Mouse (Mus musculus) heart, embryonic 15.5 days (tissue): ENCODE data around the gene Snap47. TPM values are rescaled to one million over a fixed set of nuclear protein-coding genes. Genes with fewer than 3 reads are reported as not detected.
"Not testable (repeated sequence)": the region's sequence is repeated elsewhere in the genome, so short reads cannot be mapped to it uniquely, and the experiment has no call there.

Experiments
- ATAC-seq: fragments of 200-750 bp; cut with Nextera tagmentation; replicated peaks from 2 replicates; pipeline ENCODE4 v1.8.0; 2017; ENCODE audit warnings: low read depth, moderate TSS enrichment; ENCODE audit not compliant: insufficient number of reproducible peaks, insufficient read depth, low FRiP score
- H3K27ac ChIP-seq: fragments of 300-500 bp; sonication (generic); 2 replicates; pipeline ENCODE4 v1.5.1; 2015; ENCODE audit warnings: mild to moderate bottlenecking, inconsistent platforms
- H3K27me3 ChIP-seq: fragments of 300-500 bp; sonication (generic); 2 replicates; pipeline ENCODE4 v1.6.1; 2015; ENCODE audit warnings: inconsistent platforms
- H3K36me3 ChIP-seq: fragments of 300-500 bp; sonication (generic); 2 replicates; pipeline ENCODE4 v1.6.1; 2015; ENCODE audit warnings: mild to moderate bottlenecking, inconsistent platforms
- H3K4me1 ChIP-seq: fragments of 300-500 bp; sonication (generic); replicated peaks from 2 replicates; pipeline ENCODE4 v1.6.1; 2015; ENCODE audit warnings: inconsistent platforms
- H3K4me2 ChIP-seq: fragments of 300-500 bp; sonication (generic); 2 replicates; pipeline ENCODE4 v1.6.1; 2015; ENCODE audit warnings: inconsistent platforms, mild to moderate bottlenecking, moderate library complexity
- H3K4me3 ChIP-seq: fragments of 300-500 bp; sonication (generic); 2 replicates; pipeline ENCODE4 v1.5.1; 2015; ENCODE audit warnings: mild to moderate bottlenecking, inconsistent platforms
- H3K9ac ChIP-seq: fragments of 300-500 bp; sonication (generic); 2 replicates; pipeline ENCODE4 v1.6.1; 2015; ENCODE audit warnings: mild to moderate bottlenecking, inconsistent platforms
- H3K9me3 ChIP-seq: fragments of 300-500 bp; sonication (generic); replicated peaks from 2 replicates; pipeline ENCODE4 v1.6.1; 2016; ENCODE audit warnings: inconsistent platforms
- WGBS: fragments of 180-500 bp; shearing (Covaris S2); methylation state at CpG from one replicate; pipeline ENCODE4 v1.1.7; 2015; ENCODE audit warnings: mixed read lengths; 5-methylcytosine and 5-hydroxymethylcytosine counted together
- polyA plus RNA-seq: library from polyadenylated mRNA; unstranded; fragments of >200 nt; fragmentation: Nextera tagmentation; extraction: Ambion mirVana; gene quantifications from 2 replicates; pipeline ENCODE4 v1.2.1, GENCODE M21; 2015

Snap47 gene
- polyA plus RNA-seq, 1 experiment from 2014 or later, result 81.0 TPM

- not testable (repeated sequence) for H3K9ac ChIP-seq, H3K4me3 ChIP-seq, ATAC-seq, H3K36me3 ChIP-seq, H3K4me2 ChIP-seq, H3K9me3 ChIP-seq, H3K27ac ChIP-seq, H3K27me3 ChIP-seq
- peaks cover 16% of the 10 kb centered on the region for H3K4me1 ChIP-seq
- 78% methylated on average over 4 of the region's 4 CpGs for WGBS
These were observed 83.0 kb downstream of the Snap47 start for GRCm38 (mm10) chr11:59367955-59368354.

GRCm38 (mm10) chr11:59366633-59367032 is 84.4 kb downstream of the Snap47 start:
- H3K27ac ChIP-seq, result no peak overlapping the region
- no peak overlapping the region for H3K9ac ChIP-seq
- H3K27me3 ChIP-seq, result peaks cover 7% of the 10 kb centered on the region; the same call in 1 of the 2 replicates
- no peak for ATAC-seq
- peaks cover 16% of the 10 kb centered on the region for H3K4me1 ChIP-seq
- no peak overlapping the region for H3K4me3 ChIP-seq
- H3K9me3 ChIP-seq, result no peaks in the 10 kb centered on the region
- H3K4me2 ChIP-seq, result no peak overlapping the region
- no peaks in the 10 kb centered on the region for H3K36me3 ChIP-seq
- WGBS, result 31% methylated on average over 3 of the region's 3 CpGs

- Histone ChIP-seq H3K4me2 (no peak overlapping the region), H3K4me1 (peaks cover 16% of the 10 kb centered on the region), H3K36me3 (no peaks in the 10 kb centered on the region), H3K9ac (no peak overlapping the region), H3K4me3 (no peak overlapping the region), H3K9me3 (no peaks in the 10 kb centered on the region), H3K27me3 (peaks cover 7% of the 10 kb centered on the region; the same call in 1 of the 2 replicates), H3K27ac (no peak overlapping the region)
- ATAC-seq, result no peak
- WGBS, result 73% methylated on average over 3 of the region's 3 CpGs
These were observed 85.0 kb downstream of the Snap47 start for GRCm38 (mm10) chr11:59366031-59366430.

GRCm38 (mm10) chr11:59364417-59364816 is 86.6 kb downstream of the Snap47 start:
- Histone ChIP-seq H3K4me3 (no peak overlapping the region), H3K4me2 (no peak overlapping the region), H3K9me3 (no peaks in the 10 kb centered on the region), H3K27ac (peak overlapping the region; percentile 64; the same call in 1 of the 2 replicates), H3K4me1 (peaks cover 16% of the 10 kb centered on the region), H3K9ac (peak overlapping the region; percentile 19; the same call in 1 of the 2 replicates), H3K36me3 (no peaks in the 10 kb centered on the region), H3K27me3 (peaks cover 7% of the 10 kb centered on the region; the same call in 1 of the 2 replicates)
- peak; percentile 73 for ATAC-seq
- 32% methylated on average over 3 of the region's 3 CpGs for WGBS

GRCm38 (mm10) chr11:59364007-59364406 is 87.0 kb downstream of the Snap47 start:
- Histone ChIP-seq H3K9me3 (no peaks in the 10 kb centered on the region), H3K4me1 (peaks cover 16% of the 10 kb centered on the region), H3K27me3 (peaks cover 7% of the 10 kb centered on the region; the same call in 1 of the 2 replicates), H3K36me3 (no peaks in the 10 kb centered on the region), H3K4me2 (no peak overlapping the region), H3K27ac (peak overlapping the region; percentile 64; the same call in 1 of the 2 replicates), H3K9ac (peak overlapping the region; percentile 19; the same call in 1 of the 2 replicates), H3K4me3 (no peak overlapping the region)
- ATAC-seq, result 0 out of 2 replicates have a peak, but pooled peaks have one; percentile 12
- 75% methylated on average over 9 of the region's 9 CpGs for WGBS

- H3K27ac ChIP-seq, result no peak overlapping the region
- H3K9me3 ChIP-seq, result no peaks in the 10 kb centered on the region
- ATAC-seq, result no peak
- H3K9ac ChIP-seq, result no peak overlapping the region
- peaks cover 16% of the 10 kb centered on the region for H3K4me1 ChIP-seq
- 79% methylated on average over 9 of the region's 9 CpGs for WGBS
- H3K36me3 ChIP-seq, result no peaks in the 10 kb centered on the region
- H3K4me3 ChIP-seq, result no peak overlapping the region
- H3K4me2 ChIP-seq, result no peak overlapping the region
- H3K27me3 ChIP-seq, result peaks cover 4% of the 10 kb centered on the region; the same call in 1 of the 2 replicates
These were observed 89.7 kb downstream of the Snap47 start for GRCm38 (mm10) chr11:59361291-59361690.

Other genes with a start within 250 kb of the Snap47 start
- 99.8 and 114 TPM in 2 replicates for gene Mrpl55, start 248.7 kb downstream of the Snap47 start, polyA plus RNA-seq
- 17.7 and 18.4 TPM in 2 replicates for gene 2310033P09Rik, start 242.9 kb downstream of the Snap47 start, polyA plus RNA-seq
- gene Arf1, start 222.9 kb downstream of the Snap47 start, polyA plus RNA-seq, result 528 and 586 TPM in 2 replicates
- not detected in 2 replicates for gene Wnt3a, start 160.4 kb downstream of the Snap47 start, polyA plus RNA-seq
- gene Wnt9a, start 144.3 kb downstream of the Snap47 start, polyA plus RNA-seq, result 2.3 and 4.2 TPM in 2 replicates
- not detected in 2 replicates for gene Prss38, start 75.5 kb downstream of the Snap47 start, polyA plus RNA-seq
- 8.8 and 11.4 TPM in 2 replicates for gene Jmjd4, start 1.1 kb downstream of the Snap47 start, polyA plus RNA-seq
- gene Zfp867, start 21.3 kb upstream of the Snap47 start, polyA plus RNA-seq, result 5.9 and 6.9 TPM in 2 replicates
- gene Zkscan17, start 75.6 kb upstream of the Snap47 start, polyA plus RNA-seq, result 11.6 and 15.9 TPM in 2 replicates
- gene Nlrp3, start 90.4 kb upstream of the Snap47 start, polyA plus RNA-seq, result 0.20 and 0.66 TPM in 2 replicates
- not detected in 2 replicates for gene Olfr222, start 125.0 kb upstream of the Snap47 start, polyA plus RNA-seq
- not detected in 2 replicates for gene Olfr223, start 142.1 kb upstream of the Snap47 start, polyA plus RNA-seq
- 51.1 and 67.3 TPM in 2 replicates for gene Mprip, start 210.1 kb upstream of the Snap47 start, polyA plus RNA-seq